Mouse (Mus musculus): ENCODE measurements at regions not wholly inside any gene's neighbourhood (a gene's known extent, or its start where the extent isn't known, plus 50 kb on each side); places are given as distances from the start of the nearest gene placed in this dataset.
A peak's percentile ranks its signal among the peaks of the same experiment; 100 is the strongest.

- DNase-seq: no peak
Measured at GRCm38 (mm10) chr10:43718768-43719167, 140.7 kb downstream of the Cd24a start.

- DNase-seq: no peak
Measured at GRCm38 (mm10) chr10:43721356-43721755, 143.3 kb downstream of the Cd24a start.

- DNase-seq: no peak
Measured at GRCm38 (mm10) chr10:43722164-43722563, 144.1 kb downstream of the Cd24a start.

- DNase-seq: peak in 1 of 2 experiments; percentile 29
Measured at GRCm38 (mm10) chr10:43722711-43723614, 144.9 kb downstream of the Cd24a start.

- peak in 1 of 2 experiments; percentile 14 for DNase-seq
Measured at GRCm38 (mm10) chr10:43723615-43723937, 145.5 kb downstream of the Cd24a start.

GRCm38 (mm10) chr10:43727746-43728145 lies 149.7 kb downstream of the Cd24a start:
- no peak for DNase-seq

- no peak for DNase-seq
Measured at GRCm38 (mm10) chr10:43729184-43729583, 151.1 kb downstream of the Cd24a start.

GRCm38 (mm10) chr10:43733618-43734415 lies 155.7 kb downstream of the Cd24a start:
- no peak for DNase-seq

GRCm38 (mm10) chr10:43739181-43739580 lies 161.1 kb downstream of the Cd24a start:
- DNase-seq: no peak

GRCm38 (mm10) chr10:43739718-43740117 lies 161.6 kb downstream of the Cd24a start:
- no peak for DNase-seq

GRCm38 (mm10) chr10:43740204-43740865 lies 161.2 kb downstream of the Qrsl1 start:
- DNase-seq: peak in 1 of 2 experiments; percentile 10

GRCm38 (mm10) chr10:43741361-43742084 lies 160.0 kb downstream of the Qrsl1 start:
- DNase-seq: no peak

GRCm38 (mm10) chr10:43742085-43743054 lies 159.2 kb downstream of the Qrsl1 start:
- DNase-seq: no peak

- no peak for DNase-seq
Measured at GRCm38 (mm10) chr10:43743188-43744120, 158.1 kb downstream of the Qrsl1 start.

- no peak for DNase-seq
Measured at GRCm38 (mm10) chr10:43745931-43746630, 155.5 kb downstream of the Qrsl1 start.

- DNase-seq: no peak
Measured at GRCm38 (mm10) chr10:43746631-43747001, 154.9 kb downstream of the Qrsl1 start.

GRCm38 (mm10) chr10:43747541-43747940 lies 154.0 kb downstream of the Qrsl1 start:
- DNase-seq: no peak

- no peak for DNase-seq
Measured at GRCm38 (mm10) chr10:43748300-43748699, 153.2 kb downstream of the Qrsl1 start.

- no peak for DNase-seq
Measured at GRCm38 (mm10) chr10:43749496-43750110, 151.9 kb downstream of the Qrsl1 start.

All from cerebellum, postnatal 14 days (tissue).